Mouse (Mus musculus) hindbrain, embryonic 16.5 days (tissue): ENCODE measurements at regions not wholly inside any gene's neighbourhood (a gene's known extent, or its start where the extent isn't known, plus 50 kb on each side); places are given as distances from the start of the nearest gene placed in this dataset.

Experiments
- ATAC-seq: fragments of 200-750 bp; cut with Nextera tagmentation; 2 replicates; pipeline ENCODE4 v1.8.0; 2017; ENCODE audit warnings: moderate TSS enrichment, moderate library complexity
- H3K27ac ChIP-seq: fragments of 300-500 bp; sonication (generic); 2 replicates; pipeline ENCODE4 v1.5.1; 2014; ENCODE audit warnings: low read depth, mild to moderate bottlenecking, control low read depth, low read length, moderate library complexity
- H3K27me3 ChIP-seq: fragments of 300-500 bp; sonication (generic); replicated peaks from 2 replicates; pipeline ENCODE4 v1.6.1; 2014; ENCODE audit warnings: low read length; ENCODE audit not compliant: control insufficient read depth, insufficient read depth
- H3K36me3 ChIP-seq: fragments of 300-500 bp; sonication (generic); 2 replicates; pipeline ENCODE4 v1.6.1; 2014; ENCODE audit warnings: mild to moderate bottlenecking, low read length, moderate library complexity, mixed read lengths; ENCODE audit not compliant: control insufficient read depth, insufficient read depth
- H3K4me1 ChIP-seq: fragments of 300-500 bp; sonication (generic); 2 replicates; pipeline ENCODE4 v1.6.1; 2014; ENCODE audit warnings: low read depth, low read length; ENCODE audit not compliant: control insufficient read depth, insufficient read depth
- H3K4me2 ChIP-seq: fragments of 300-500 bp; sonication (generic); 2 replicates; pipeline ENCODE4 v1.6.1; 2014; ENCODE audit warnings: mild to moderate bottlenecking, low read length, control low read depth, moderate library complexity
- H3K4me3 ChIP-seq: fragments of 300-500 bp; sonication (generic); 2 replicates; pipeline ENCODE4 v1.5.1; 2014; ENCODE audit warnings: mild to moderate bottlenecking, low read length, control low read depth, moderate library complexity
- H3K9ac ChIP-seq: fragments of 300-500 bp; sonication (generic); 2 replicates; pipeline ENCODE4 v1.6.1; 2014; ENCODE audit warnings: low read depth, mild to moderate bottlenecking, control low read depth, low read length, moderate library complexity
- H3K9me3 ChIP-seq: fragments of 300-500 bp; sonication (generic); 2 replicates; pipeline ENCODE4 v1.6.1; 2014; ENCODE audit warnings: mild to moderate bottlenecking, low read length, moderate library complexity; ENCODE audit not compliant: control insufficient read depth
- WGBS: fragments of 180-500 bp; shearing (Covaris S2); extraction: QIAGEN DNeasy Blood & Tissue Kit; methylation state at CpG from one replicate; pipeline ENCODE4 v1.1.7; 2014; 5-methylcytosine and 5-hydroxymethylcytosine counted together

GRCm38 (mm10) chr10:16036255-16036654 is 1318.2 kb upstream of the Gje1 start:
- Histone ChIP-seq H3K4me1 (no peaks in the 10 kb centered on the region), H3K4me2 (no peak overlapping the region), H3K36me3 (no peaks in the 10 kb centered on the region), H3K27me3 (no peaks in the 10 kb centered on the region), H3K9me3 (no peaks in the 10 kb centered on the region), H3K27ac (no peak overlapping the region), H3K4me3 (no peak overlapping the region), H3K9ac (no peak overlapping the region)
- WGBS, result 62% methylated on average over 2 of the region's 2 CpGs
- ATAC-seq, result no peak

GRCm38 (mm10) chr10:16033096-16033495 is 1315.1 kb upstream of the Gje1 start:
- Histone ChIP-seq H3K27ac (no peak overlapping the region), H3K4me2 (no peak overlapping the region), H3K36me3 (no peaks in the 10 kb centered on the region), H3K9ac (no peak overlapping the region), H3K4me3 (no peak overlapping the region), H3K27me3 (no peaks in the 10 kb centered on the region), H3K9me3 (no peaks in the 10 kb centered on the region), H3K4me1 (no peaks in the 10 kb centered on the region)
- no peak for ATAC-seq

GRCm38 (mm10) chr10:16030802-16031201 is 1312.8 kb upstream of the Gje1 start:
- WGBS, result 59% methylated on average over 2 of the region's 2 CpGs
- Histone ChIP-seq H3K27ac (no peak overlapping the region), H3K4me3 (no peak overlapping the region), H3K4me2 (no peak overlapping the region), H3K9me3 (no peaks in the 10 kb centered on the region), H3K9ac (no peak overlapping the region), H3K4me1 (no peaks in the 10 kb centered on the region), H3K27me3 (no peaks in the 10 kb centered on the region), H3K36me3 (no peaks in the 10 kb centered on the region)
- no peak for ATAC-seq

GRCm38 (mm10) chr10:16014806-16015205 is 1296.8 kb upstream of the Gje1 start:
- Histone ChIP-seq H3K27me3 (no peaks in the 10 kb centered on the region), H3K9me3 (0 out of 2 replicates have a peak, but pooled peaks cover 3% of the 10 kb centered on the region), H3K4me3 (no peak overlapping the region), H3K27ac (no peak overlapping the region), H3K4me2 (no peak overlapping the region), H3K4me1 (no peaks in the 10 kb centered on the region), H3K36me3 (no peaks in the 10 kb centered on the region), H3K9ac (no peak overlapping the region)
- 97% methylated on average over 1 of the region's 1 CpGs for WGBS
- ATAC-seq, result no peak

- 77% methylated on average over 2 of the region's 2 CpGs for WGBS
- Histone ChIP-seq H3K9me3 (no peaks in the 10 kb centered on the region), H3K4me1 (no peaks in the 10 kb centered on the region), H3K27ac (no peak overlapping the region), H3K4me2 (no peak overlapping the region), H3K9ac (no peak overlapping the region), H3K36me3 (no peaks in the 10 kb centered on the region), H3K4me3 (no peak overlapping the region), H3K27me3 (no peaks in the 10 kb centered on the region)
- ATAC-seq, result no peak
These were observed 1283.2 kb upstream of the Gje1 start for GRCm38 (mm10) chr10:16001246-16001645.

GRCm38 (mm10) chr10:15993275-15993674 is 1275.3 kb upstream of the Gje1 start:
- Histone ChIP-seq H3K4me3 (no peak overlapping the region), H3K36me3 (no peaks in the 10 kb centered on the region), H3K27me3 (no peaks in the 10 kb centered on the region), H3K27ac (no peak overlapping the region), H3K9ac (no peak overlapping the region), H3K4me2 (no peak overlapping the region), H3K9me3 (no peaks in the 10 kb centered on the region), H3K4me1 (no peaks in the 10 kb centered on the region)
- ATAC-seq, result no peak
- 97% methylated on average over 2 of the region's 2 CpGs for WGBS
